Mouse (Mus musculus): ENCODE results near the gene Map2k3.

Gene Map2k3

GRCm38 (mm10) chr11:60958948-60959347 lies 27.1 kb downstream of the Map2k3 start:
- DNase-seq (ENCODE audit: low spot score), result no peak

DNA sequence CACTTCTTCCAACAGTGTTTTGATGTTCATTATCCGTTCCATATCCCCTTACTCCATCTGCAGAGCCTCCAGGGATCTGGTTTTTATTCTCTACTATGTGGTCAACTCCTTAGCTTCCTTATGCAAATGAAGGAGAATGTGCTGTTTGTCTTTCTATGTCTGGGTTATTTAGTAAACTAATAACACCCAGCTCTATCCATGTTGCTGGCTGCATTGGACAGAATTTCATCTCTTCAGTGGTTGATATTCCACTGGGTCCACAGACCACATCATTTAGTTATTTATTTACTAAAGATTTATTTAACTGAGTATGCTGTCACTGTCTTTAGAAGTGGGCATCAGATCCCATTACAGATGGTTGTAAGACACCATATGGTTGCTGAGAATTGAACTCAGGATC lies 29.3 kb downstream of the Map2k3 start:
- DNase-seq (ENCODE audit: low spot score), result no peak

- DNase-seq (ENCODE audit: low spot score), result no peak
Measured at GRCm38 (mm10) chr11:60962709-60963108, 30.9 kb downstream of the Map2k3 start.

GRCm38 (mm10) chr11:60966974-60967373 lies 35.1 kb downstream of the Map2k3 start:
- no peak for DNase-seq (ENCODE audit: low spot score)

DNA sequence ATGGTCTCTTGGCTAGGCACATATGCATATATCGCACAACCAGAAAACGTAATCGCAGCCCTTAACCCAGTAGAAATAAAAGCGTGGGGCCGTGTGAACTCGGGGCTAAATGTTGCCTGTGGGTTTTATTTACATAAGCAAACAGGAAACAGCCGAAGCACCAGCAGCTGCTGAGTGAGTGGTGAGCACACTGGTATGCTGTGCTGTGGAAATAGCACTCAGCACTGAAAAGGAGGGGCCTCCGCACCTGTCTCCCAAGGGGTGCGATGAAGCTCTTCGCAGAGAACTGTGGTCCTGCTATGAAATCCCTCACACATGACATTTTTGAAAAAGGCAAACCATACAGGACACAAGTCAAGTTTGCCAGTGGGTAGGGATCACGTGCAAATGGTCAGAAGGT lies 43.3 kb downstream of the Map2k3 start:
- no peak for DNase-seq (ENCODE audit: low spot score)

DNA sequence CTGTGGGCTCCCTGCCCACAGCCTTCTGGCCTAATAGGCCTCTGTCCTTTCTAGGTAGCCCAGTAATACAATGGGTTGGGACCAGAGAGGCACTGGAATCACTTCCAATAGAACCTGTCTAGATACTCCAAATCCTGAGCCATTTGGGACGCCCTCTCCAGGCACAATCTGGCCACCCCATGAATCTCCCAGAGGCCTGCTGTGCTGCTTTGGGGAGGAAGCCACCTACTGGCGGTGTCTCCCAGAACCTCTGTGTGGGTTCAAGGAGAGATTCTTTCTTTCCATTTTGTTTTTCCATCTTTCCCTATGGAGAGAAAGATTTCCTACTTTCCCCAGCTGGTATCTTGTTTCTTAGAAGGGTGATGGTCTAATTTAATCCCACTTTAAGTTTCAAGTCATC lies 44.4 kb downstream of the Map2k3 start:
- DNase-seq (ENCODE audit: low spot score), result no peak

GRCm38 (mm10) chr11:60976742-60977141 lies 44.9 kb downstream of the Map2k3 start:
- DNase-seq (ENCODE audit: low spot score), result peak; percentile 59

DNA sequence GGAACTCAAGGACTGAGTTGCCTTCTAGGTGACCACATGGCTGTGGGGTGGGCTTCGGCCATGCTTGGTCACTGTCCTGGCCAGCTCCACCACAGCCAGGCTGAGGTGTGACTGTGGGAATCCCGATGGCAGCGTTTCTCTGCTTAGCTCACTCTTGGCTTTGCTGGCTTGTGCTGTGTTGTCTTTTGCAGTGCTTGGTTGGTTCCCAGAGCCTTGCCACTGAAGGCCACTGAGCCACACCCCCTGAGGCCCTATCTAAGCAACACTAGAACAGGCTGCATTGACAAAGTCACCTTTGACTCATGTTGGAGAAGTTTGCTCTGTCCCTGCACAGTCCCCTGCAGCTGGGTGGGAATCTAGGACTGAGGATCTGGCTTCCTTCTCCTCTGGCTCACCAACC lies 45.3 kb downstream of the Map2k3 start:
- DNase-seq (ENCODE audit: low spot score), result no peak

DNA sequence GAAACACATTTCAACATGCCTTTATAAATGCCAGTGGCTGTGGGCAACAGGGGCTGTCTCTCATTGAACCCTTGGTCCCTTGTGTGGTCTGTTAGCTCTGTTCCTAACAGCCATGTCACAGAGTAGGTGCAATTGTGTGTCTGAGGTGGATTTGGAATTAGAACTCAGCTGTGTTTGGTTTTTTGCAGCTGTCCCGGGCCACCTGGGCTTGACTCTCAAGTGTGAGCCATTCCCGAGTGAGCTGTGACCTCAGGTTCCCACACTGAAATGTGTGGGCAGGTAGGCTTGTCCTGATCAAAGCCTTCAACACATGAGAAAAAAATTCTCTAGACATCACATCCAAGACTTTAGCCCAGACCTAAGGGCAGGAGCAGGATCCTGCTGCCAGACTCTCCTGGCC lies 46.8 kb downstream of the Map2k3 start:
- DNase-seq (ENCODE audit: low spot score), result no peak

DNA sequence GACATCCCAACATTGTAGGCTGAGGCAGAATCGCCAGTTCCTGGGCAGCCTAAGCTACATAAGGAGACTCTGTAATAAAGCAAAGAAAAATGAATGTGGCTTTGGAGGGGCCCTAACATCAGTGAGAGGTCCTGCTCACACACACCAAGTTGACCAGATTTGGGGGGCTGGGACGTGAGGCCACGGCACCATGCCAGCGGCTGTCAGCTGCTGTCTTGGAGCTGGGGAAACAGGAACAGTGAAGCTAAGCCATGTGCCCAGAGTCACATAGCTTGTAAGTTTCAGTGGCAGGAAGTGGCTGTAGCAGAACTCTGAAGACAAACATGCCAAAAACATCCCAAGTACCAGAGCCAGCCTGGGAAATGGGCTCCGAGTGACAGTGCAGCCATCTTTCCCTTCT lies 48.0 kb downstream of the Map2k3 start:
- no peak for DNase-seq (ENCODE audit: low spot score)

DNA sequence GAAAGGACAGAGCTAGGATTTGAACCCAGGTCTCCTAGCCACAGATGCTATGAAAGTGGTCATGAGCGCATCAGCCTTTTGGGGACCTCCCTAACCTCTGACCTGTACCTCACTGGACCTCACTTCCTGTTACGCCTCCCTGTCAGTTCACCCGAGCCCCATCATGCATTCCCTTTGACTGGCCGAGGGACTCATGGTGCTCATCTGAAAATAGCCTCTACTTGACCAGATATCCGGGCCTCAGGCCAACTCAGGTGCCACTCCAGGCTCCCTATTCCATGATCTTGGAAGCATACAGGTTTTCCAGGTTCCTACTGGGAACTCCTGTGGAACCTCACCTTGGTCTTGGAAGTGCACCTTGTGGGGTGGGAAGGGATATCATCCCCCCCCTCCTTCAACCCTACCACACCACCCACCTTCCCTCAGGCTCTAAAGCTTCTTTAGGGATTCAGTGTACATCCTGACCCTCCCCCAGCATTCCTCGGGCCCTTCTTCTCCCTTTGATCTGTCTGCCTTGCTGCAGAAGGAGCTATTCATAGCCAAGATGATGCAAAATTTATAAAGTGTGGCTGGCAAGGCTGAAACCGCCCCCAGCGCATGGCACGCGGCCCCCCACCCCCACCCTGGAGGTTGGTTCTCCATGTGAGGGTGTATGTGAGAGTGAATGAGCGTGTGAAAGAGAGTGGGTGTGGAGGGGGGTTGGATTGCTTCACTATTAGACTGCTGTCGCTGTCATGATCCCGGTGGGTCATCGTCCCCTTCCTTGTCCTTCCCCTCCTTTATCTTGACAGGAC lies 50.1 kb downstream of the Map2k3 start:
- DNase-seq (ENCODE audit: low spot score), result no peak

DNA sequence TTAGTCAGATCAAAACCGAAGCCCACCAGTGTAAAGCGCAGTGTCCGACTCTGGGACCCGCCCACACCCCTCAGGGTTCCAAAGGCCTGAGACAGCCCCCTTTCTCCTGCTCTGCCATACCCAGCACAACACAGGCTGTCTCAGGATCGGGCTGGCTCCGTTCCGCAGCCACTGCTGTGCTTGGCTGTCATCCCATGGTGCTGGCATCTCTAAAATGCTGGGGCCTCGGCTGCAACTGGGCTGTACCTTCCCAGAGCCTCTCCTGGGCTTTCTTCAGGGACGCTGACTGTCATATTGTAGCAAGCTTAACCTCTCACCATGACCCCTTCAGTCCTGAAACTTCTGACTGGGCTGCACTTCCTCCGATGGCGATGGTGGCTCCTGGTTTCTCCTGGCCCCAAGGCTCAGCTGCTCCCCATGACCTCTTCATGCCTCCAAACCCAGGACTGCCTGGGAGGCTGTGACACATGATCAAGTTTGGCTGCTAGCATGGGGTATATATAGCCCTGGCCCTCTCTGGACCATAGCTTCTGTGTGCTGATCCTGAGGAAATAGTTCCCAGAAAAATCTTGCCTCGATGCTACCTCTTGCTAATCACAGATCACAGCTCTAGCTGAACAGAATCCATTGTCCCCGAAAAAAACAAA lies 53.2 kb downstream of the Map2k3 start:
- DNase-seq (ENCODE audit: low spot score), result no peak

DNA sequence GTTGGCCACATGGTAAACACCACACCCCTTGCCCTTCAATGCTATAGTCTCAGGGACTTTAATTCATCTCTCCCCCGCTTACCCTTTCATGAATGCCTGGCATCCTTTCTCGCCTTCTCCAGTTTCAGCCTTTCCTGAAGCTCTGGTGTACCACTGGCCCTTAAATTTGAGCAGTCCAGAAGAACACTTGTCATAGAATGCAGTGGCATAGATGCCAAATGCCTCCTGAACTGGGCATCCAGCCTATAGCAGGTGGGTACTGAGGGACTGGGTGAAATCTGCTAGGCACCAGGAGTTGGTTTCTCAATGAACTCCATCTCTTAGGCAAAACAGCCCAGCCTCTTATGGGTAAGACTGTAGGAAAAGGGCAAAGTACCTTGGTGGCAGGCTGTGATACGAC lies 58.6 kb downstream of the Map2k3 start:
- DNase-seq (ENCODE audit: low spot score), result no peak

All from embryo, embryonic 10.5 days (tissue).